Mouse (Mus musculus) hindbrain, embryonic 16.5 days (tissue): ENCODE results near the gene Col18a1. TPM values are rescaled to one million over a fixed set of nuclear protein-coding genes. Genes with fewer than 3 reads are reported as not detected.

Experiments used
- ATAC-seq: fragments of 200-750 bp; cut with Nextera tagmentation; 2 replicates; pipeline ENCODE4 v1.8.0; 2017; ENCODE audit warnings: moderate TSS enrichment, moderate library complexity
- H3K27ac ChIP-seq: fragments of 300-500 bp; sonication (generic); 2 replicates; pipeline ENCODE4 v1.5.1; 2014; ENCODE audit warnings: low read depth, mild to moderate bottlenecking, control low read depth, low read length, moderate library complexity
- H3K27me3 ChIP-seq: fragments of 300-500 bp; sonication (generic); replicated peaks from 2 replicates; pipeline ENCODE4 v1.6.1; 2014; ENCODE audit warnings: low read length; ENCODE audit not compliant: control insufficient read depth, insufficient read depth
- H3K36me3 ChIP-seq: fragments of 300-500 bp; sonication (generic); 2 replicates; pipeline ENCODE4 v1.6.1; 2014; ENCODE audit warnings: mild to moderate bottlenecking, low read length, moderate library complexity, mixed read lengths; ENCODE audit not compliant: control insufficient read depth, insufficient read depth
- H3K4me1 ChIP-seq: fragments of 300-500 bp; sonication (generic); 2 replicates; pipeline ENCODE4 v1.6.1; 2014; ENCODE audit warnings: low read depth, low read length; ENCODE audit not compliant: control insufficient read depth, insufficient read depth
- H3K4me2 ChIP-seq: fragments of 300-500 bp; sonication (generic); 2 replicates; pipeline ENCODE4 v1.6.1; 2014; ENCODE audit warnings: mild to moderate bottlenecking, low read length, control low read depth, moderate library complexity
- H3K4me3 ChIP-seq: fragments of 300-500 bp; sonication (generic); 2 replicates; pipeline ENCODE4 v1.5.1; 2014; ENCODE audit warnings: mild to moderate bottlenecking, low read length, control low read depth, moderate library complexity
- H3K9ac ChIP-seq: fragments of 300-500 bp; sonication (generic); 2 replicates; pipeline ENCODE4 v1.6.1; 2014; ENCODE audit warnings: low read depth, mild to moderate bottlenecking, control low read depth, low read length, moderate library complexity
- H3K9me3 ChIP-seq: fragments of 300-500 bp; sonication (generic); 2 replicates; pipeline ENCODE4 v1.6.1; 2014; ENCODE audit warnings: mild to moderate bottlenecking, low read length, moderate library complexity; ENCODE audit not compliant: control insufficient read depth
- WGBS: fragments of 180-500 bp; shearing (Covaris S2); extraction: QIAGEN DNeasy Blood & Tissue Kit; methylation state at CpG from one replicate; pipeline ENCODE4 v1.1.7; 2014; 5-methylcytosine and 5-hydroxymethylcytosine counted together
- polyA plus RNA-seq: library from polyadenylated mRNA; unstranded; fragments of >200 nt; fragmentation: Nextera tagmentation; extraction: Ambion mirVana; gene quantifications from 2 replicates; pipeline ENCODE4 v1.2.1, GENCODE M21; 2015

Gene Col18a1
- 26.4 and 41.9 TPM in 2 replicates for polyA plus RNA-seq

DNA sequence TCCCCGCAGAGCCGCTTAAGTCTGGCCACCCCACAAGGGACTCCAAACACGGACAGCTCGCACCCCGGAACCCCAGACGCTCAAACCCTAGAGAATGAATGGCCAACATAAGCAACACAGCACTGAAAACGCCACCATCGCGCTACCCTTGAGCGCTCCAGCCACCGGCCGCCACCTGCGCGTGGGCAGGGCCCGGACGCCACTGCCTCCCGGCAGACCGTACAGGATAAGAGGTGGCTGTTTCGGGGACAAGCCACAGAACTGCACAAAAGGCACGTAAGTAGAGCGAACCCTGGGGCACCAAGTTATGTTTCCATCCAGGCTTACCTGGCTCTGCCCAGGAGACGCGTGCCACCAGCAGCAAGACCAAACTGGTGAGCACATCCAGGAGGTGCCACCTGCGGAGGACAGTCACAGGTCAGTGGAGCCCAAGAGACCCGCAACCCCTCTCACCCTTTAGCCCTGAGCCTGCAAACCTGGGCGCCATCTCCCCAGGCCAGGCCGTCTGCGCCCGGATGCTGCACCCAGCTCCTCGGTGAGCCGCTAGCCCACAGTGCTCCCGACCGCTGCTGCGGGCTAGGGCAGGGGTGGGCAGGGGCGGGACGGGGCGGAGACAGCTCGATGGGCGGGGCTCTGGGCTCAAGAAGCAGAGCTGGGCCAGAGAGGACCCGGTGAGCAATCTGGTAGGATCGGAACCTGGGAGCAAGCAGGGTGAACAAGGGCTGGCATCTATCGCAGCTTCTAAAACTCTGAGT lies at the start of gene Col18a1:
Col18a1 (minus strand) TSS at position 586 of the 755 bp plus-strand sequence.
- WGBS: under 1% methylated on average over 42 of the region's 42 CpGs
- Histone ChIP-seq H3K9ac (peak within 1 kb of the TSS; percentile 62), H3K4me2 (peak within 1 kb of the TSS; percentile 97), H3K4me3 (peak within 1 kb of the TSS; percentile 54), H3K36me3 (no peaks in the 10 kb centered on the region), H3K27me3 (peaks cover 18% of the 10 kb centered on the region), H3K9me3 (no peaks in the 10 kb centered on the region), H3K4me1 (peaks cover 17% of the 10 kb centered on the region), H3K27ac (no peak within 1 kb of the TSS; the same call in 1 of the 2 replicates)
- ATAC-seq: peak; percentile 67

GRCm38 (mm10) chr10:77215641-77216040 lies 49.3 kb upstream of the Col18a1 start:
- no peak for ATAC-seq
- no peaks in the 10 kb centered on the region for H3K27me3 ChIP-seq
- H3K27ac ChIP-seq: no peak overlapping the region
- peaks cover 4% of the 10 kb centered on the region; the same call in 1 of the 2 replicates for H3K4me1 ChIP-seq
- H3K9me3 ChIP-seq: no peaks in the 10 kb centered on the region
- H3K4me2 ChIP-seq: no peak overlapping the region
- no peak overlapping the region for H3K4me3 ChIP-seq
- H3K9ac ChIP-seq: peak overlapping the region; percentile 22; the same call in 1 of the 2 replicates
- WGBS: 62% methylated on average over 4 of the region's 4 CpGs
- H3K36me3 ChIP-seq: no peaks in the 10 kb centered on the region

GRCm38 (mm10) chr10:77214586-77214985 lies 48.2 kb upstream of the Col18a1 start:
- ATAC-seq: no peak

GRCm38 (mm10) chr10:77213483-77213882 lies 47.1 kb upstream of the Col18a1 start:
- WGBS: 94% methylated on average over 5 of the region's 5 CpGs

More at GRCm38 (mm10) chr10:77214586-77214985, 48.2 kb upstream of the Col18a1 start:
- no peak overlapping the region for H3K9ac ChIP-seq
- H3K4me3 ChIP-seq: no peak overlapping the region
- WGBS: 70% methylated on average over 8 of the region's 8 CpGs
- H3K4me1 ChIP-seq: peaks cover 4% of the 10 kb centered on the region; the same call in 1 of the 2 replicates
- H3K4me2 ChIP-seq: no peak overlapping the region
- no peaks in the 10 kb centered on the region for H3K9me3 ChIP-seq
- no peaks in the 10 kb centered on the region for H3K27me3 ChIP-seq
- H3K27ac ChIP-seq: no peak overlapping the region
- no peaks in the 10 kb centered on the region for H3K36me3 ChIP-seq

DNA sequence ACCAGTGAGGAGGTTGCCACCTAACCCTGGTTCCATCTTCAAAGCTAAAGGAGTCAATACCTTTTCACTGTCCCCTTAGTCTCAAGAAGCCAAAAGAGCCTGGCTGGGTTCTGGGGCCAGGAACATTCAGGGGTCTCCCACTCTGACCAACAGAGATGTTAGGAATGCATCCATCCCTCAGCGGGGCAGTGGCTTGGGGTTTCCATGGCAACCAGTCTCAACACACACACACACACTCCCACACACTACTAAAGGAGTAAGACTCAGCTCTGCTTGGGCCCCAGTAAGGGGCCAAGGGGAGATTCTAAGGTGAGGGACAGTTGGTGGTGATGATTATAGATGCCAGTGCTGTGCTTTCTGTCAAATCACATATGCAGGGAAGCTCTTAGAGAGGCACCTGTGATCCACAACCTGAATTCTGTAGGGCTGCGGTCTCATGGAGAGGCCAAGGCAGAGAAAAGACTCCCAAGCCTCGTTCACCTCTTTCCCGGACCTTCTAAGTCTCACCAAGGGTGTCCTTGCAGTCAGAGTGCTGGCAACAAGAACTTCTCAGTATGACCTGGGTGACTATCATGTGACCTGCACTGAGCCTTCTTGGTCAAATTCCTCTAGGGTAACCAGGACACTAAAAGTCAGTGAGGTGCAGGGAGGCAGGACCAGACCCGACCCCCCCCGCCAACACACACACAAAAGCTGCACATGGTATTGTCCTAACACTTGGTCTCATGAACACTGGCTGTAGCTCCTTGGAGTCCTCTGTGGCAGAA lies 46.2 kb upstream of the Col18a1 start:
- Histone ChIP-seq H3K27ac (no peak overlapping the region), H3K9ac (no peak overlapping the region), H3K4me1 (peaks cover 4% of the 10 kb centered on the region; the same call in 1 of the 2 replicates), H3K36me3 (no peaks in the 10 kb centered on the region), H3K4me3 (no peak overlapping the region), H3K27me3 (no peaks in the 10 kb centered on the region), H3K4me2 (no peak overlapping the region), H3K9me3 (no peaks in the 10 kb centered on the region)
- WGBS: 69% methylated on average over 6 of the region's 6 CpGs
- no peak for ATAC-seq

More at GRCm38 (mm10) chr10:77213483-77213882, 47.1 kb upstream of the Col18a1 start:
- Histone ChIP-seq H3K9me3 (no peaks in the 10 kb centered on the region), H3K27ac (no peak overlapping the region), H3K27me3 (no peaks in the 10 kb centered on the region), H3K4me1 (peaks cover 4% of the 10 kb centered on the region; the same call in 1 of the 2 replicates), H3K9ac (no peak overlapping the region), H3K36me3 (no peaks in the 10 kb centered on the region), H3K4me3 (no peak overlapping the region), H3K4me2 (no peak overlapping the region)
- no peak for ATAC-seq

- Histone ChIP-seq H3K27ac (no peak overlapping the region), H3K36me3 (no peaks in the 10 kb centered on the region), H3K27me3 (no peaks in the 10 kb centered on the region), H3K4me3 (no peak overlapping the region), H3K4me2 (no peak overlapping the region), H3K9me3 (no peaks in the 10 kb centered on the region), H3K9ac (no peak overlapping the region), H3K4me1 (peaks cover 8% of the 10 kb centered on the region)
- 67% methylated on average over 11 of the region's 11 CpGs for WGBS
- ATAC-seq: no peak
Measured at GRCm38 (mm10) chr10:77211116-77211570, 44.8 kb upstream of the Col18a1 start.

- Histone ChIP-seq H3K4me3 (no peak overlapping the region), H3K4me1 (peaks cover 8% of the 10 kb centered on the region), H3K27me3 (no peaks in the 10 kb centered on the region), H3K4me2 (no peak overlapping the region), H3K9me3 (no peaks in the 10 kb centered on the region), H3K27ac (no peak overlapping the region), H3K9ac (no peak overlapping the region), H3K36me3 (no peaks in the 10 kb centered on the region)
- 98% methylated on average over 3 of the region's 3 CpGs for WGBS
- ATAC-seq: no peak
Measured at GRCm38 (mm10) chr10:77210666-77211065, 44.3 kb upstream of the Col18a1 start.

DNA sequence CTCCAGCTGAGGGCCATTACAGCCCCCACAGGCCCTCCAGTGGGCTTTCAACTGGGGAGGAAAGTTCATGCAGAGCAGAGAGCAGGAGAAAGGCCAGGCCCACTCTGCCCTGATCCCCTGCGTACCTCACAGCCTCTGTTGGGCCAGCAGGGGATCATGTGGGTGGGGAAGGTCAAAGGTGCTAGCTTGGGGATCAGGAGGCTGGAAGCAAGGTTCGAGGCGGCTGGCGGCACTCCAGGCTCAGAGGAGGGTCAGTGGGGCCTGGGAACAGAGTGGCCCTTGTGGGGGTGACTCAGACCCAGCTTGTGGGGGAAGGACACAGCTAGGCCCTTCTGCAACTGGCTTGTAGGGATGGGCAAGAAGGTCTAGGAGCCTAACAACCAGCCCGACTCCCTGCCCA lies 42.9 kb upstream of the Col18a1 start:
- Histone ChIP-seq H3K4me1 (peaks cover 5% of the 10 kb centered on the region), H3K9me3 (no peaks in the 10 kb centered on the region), H3K4me3 (no peak overlapping the region), H3K9ac (no peak overlapping the region), H3K27ac (no peak overlapping the region), H3K36me3 (no peaks in the 10 kb centered on the region), H3K4me2 (no peak overlapping the region), H3K27me3 (no peaks in the 10 kb centered on the region)
- ATAC-seq: no peak
- WGBS: 56% methylated on average over 5 of the region's 5 CpGs

DNA sequence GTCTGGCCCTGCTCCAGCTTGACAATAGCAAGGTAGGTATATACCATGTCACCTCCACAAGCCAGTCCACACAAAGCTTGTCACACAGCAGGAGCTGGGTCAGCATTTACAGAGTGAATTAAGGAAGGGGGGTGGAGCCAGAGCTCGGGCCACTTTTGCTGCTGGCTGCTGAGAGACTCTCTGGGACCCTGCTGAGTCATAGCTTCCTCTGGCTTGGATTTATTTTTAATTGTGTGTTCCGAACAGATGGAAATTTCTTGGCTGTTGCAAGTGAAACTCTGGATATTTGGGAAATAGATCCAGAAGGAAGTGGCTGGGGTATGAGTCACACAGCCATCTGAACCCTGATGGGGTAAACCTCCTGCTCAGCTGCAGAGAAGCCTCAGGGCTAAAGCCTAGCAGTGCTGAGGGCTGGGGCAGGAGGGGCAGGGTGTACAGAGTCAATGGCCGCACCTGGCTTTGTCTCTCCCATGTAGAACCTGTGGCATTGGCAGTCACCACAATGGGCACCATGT lies 40.3 kb upstream of the Col18a1 start:
- H3K9me3 ChIP-seq: no peaks in the 10 kb centered on the region
- no peaks in the 10 kb centered on the region for H3K36me3 ChIP-seq
- H3K27ac ChIP-seq: peak overlapping the region; percentile 23; the same call in 1 of the 2 replicates
- no peak for ATAC-seq
- no peak overlapping the region for H3K4me2 ChIP-seq
- peaks cover 5% of the 10 kb centered on the region for H3K4me1 ChIP-seq
- H3K4me3 ChIP-seq: no peak overlapping the region
- H3K9ac ChIP-seq: no peak overlapping the region
- WGBS: 30% methylated on average over 3 of the region's 3 CpGs
- H3K27me3 ChIP-seq: no peaks in the 10 kb centered on the region
